Mouse (Mus musculus): Measurements from ENCODE around the gene Grin2d. TPM values are rescaled to one million over a fixed set of nuclear protein-coding genes. Genes with fewer than 3 reads are reported as not detected.
"Not testable (repeated sequence)": the region's sequence is repeated elsewhere in the genome, so short reads cannot be mapped to it uniquely, and the experiment has no call there.

The Grin2d gene
- polyA plus RNA-seq, 1 experiment from 2014 or later = 1.9 TPM

DNA sequence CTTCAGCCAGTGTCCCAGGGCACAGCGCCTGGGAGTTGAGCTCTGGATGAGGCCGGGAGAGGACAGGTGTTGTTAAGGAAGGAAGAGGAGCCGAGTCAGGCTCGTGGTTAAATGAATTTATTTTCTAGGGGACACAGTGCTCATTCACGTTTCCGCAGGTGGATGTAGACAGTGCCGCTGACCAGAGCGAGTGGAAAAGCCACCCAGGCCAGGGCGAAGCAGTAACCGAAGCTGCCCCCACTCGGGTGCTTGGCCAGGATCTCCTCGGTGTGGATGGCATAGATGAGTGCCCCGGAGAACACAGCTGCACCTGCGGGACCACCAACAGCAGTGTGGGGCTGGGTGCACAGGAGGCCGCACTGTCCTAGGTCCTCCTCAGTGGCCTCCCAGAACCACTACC, 39.7 kb upstream of the Grin2d start:
- H3K27me3 ChIP-seq = no peaks in the 10 kb centered on the region
- no peak for ATAC-seq
- CTCF ChIA-PET = no interaction called here
- TF ChIP-seq CTCF (IDR thresholded peaks at IDR 0.05) = no peak
- POLR2A ChIA-PET = no interaction called here
- in situ Hi-C loops (cut with MboI; ENCODE audit: low pct_unique_long_range_greater_than_20kb) = no loop called here
- no peak for DNase-seq (ENCODE audit: low read depth, low spot score)

DNA sequence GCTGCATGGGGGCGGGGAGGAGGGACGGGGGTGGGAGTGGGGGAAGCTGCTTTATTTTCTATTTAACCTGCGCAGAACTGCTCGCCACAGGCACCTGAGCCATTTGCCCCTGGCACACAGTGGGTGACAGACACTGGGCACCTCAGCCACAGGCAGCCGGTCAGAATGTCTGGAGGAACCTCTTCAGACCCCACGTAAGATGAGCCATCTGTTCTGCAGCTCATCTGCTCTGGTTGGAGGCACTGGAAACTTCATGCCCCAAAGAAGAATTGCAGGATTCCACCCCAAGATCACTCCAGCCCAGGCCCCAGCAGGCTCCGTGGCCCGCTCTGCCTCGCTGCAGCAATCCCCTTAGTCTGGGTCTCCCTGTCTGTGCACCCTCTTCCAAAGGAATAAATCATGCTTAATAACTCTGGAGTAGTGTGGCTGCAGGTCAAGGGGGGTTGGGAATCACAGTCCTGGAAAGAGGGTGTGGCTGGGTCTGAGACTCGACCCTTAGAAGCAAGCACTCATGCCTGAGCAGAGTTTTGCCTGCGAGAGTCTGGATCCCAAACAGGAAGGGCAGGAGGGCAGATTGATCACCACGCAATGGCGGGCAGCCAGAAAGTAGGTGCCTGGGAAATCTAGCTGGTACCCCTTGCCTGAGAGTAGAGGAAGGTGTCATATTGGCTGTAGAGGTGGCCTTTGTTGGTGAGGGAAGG, 39.0 kb upstream of the Grin2d start:
- ChIA-PET CTCF (no interaction called here), POLR2A (no interaction called here)
- in situ Hi-C loops (cut with MboI; ENCODE audit: low pct_unique_long_range_greater_than_20kb) = no loop called here
- ATAC-seq = no peak
- no peak for DNase-seq (ENCODE audit: low read depth, low spot score)
- TF ChIP-seq CTCF (IDR thresholded peaks at IDR 0.05) = no peak
- H3K27me3 ChIP-seq = no peaks in the 10 kb centered on the region

DNA sequence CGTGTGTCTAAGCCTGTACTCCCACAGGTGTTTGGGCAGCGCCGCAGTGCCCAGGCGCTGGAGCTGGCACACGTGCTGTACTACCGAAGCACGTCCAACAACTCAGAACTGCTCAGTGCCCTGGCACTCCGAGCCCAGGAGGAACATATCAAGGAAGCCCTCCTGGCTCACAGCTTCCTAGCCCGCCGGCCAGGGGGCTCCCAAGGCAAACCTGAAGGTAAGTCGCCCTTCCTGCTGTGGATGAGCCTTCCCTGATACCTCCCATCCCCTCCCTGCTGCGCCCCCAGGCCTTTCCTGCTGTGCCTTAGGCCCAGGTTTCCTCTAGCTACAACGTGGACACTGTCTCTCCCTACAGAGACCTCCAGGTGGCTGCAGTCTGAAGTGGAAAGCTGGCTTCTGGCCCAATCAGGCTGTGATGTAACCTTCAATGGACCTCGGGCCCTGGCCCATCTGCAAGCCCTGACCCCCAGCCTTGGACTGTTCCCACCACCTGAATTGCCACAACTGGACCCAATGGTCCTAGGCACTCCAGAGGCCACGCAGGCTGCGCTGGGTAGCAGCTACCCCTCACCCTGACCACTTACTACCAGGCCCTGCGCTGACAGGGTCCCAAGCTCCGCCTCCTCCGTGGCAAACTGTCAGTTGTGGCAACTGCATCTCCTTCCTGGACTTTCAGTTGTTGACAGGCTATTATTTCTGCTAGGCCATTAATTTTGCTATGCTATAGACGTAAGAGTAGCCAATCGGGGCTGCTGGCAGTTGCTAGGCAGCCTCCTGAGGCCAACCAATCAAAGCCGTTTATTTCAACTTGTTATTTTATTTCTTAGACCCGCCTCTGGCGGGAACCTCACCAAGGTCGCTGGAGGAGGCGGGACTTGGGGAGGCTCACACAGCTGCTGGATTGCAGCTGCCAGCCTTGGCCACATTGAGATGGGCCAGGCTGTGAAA, 38.2 kb upstream of the Grin2d start:
- CTCF ChIA-PET = no interaction called here
- in situ Hi-C loops (cut with MboI; ENCODE audit: low pct_unique_long_range_greater_than_20kb) = no loop called here
- DNase-seq (ENCODE audit: low read depth, low spot score) (no peak), ATAC-seq (no peak)
- no peak for TF ChIP-seq CTCF (IDR thresholded peaks at IDR 0.05)
- POLR2A ChIA-PET = interaction anchor here (0.7 kb wide), 1 partner anchor 43 kb away, joined by 3 read pairs; no protein-coding TSS in a partner anchor
- H3K27me3 ChIP-seq = no peaks in the 10 kb centered on the region

DNA sequence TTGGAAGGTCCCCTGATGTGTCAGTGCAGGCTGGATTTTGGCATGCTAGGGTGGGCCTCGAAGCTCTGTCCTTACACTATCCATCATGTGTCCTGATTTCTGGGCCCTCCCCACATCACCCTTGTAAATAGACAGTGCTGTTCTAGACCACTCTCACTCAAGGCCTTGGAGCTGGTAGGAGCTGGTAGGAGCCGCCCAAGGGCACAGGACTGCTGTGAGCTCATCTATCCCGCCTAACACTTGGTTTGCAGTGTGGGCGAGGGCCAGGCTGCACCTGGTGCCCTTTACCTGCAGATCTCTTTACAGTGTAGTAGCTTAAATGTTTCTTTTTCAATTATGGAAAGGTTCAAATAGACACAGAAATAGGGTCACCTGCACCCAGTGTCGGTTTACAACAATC, 36.8 kb upstream of the Grin2d start:
- in situ Hi-C loops (cut with MboI; ENCODE audit: low pct_unique_long_range_greater_than_20kb) = no loop called here
- no peaks in the 10 kb centered on the region for H3K27me3 ChIP-seq
- DNase-seq (ENCODE audit: low read depth, low spot score) (no peak), ATAC-seq (no peak)
- CTCF ChIA-PET = interaction anchor here (1.1 to 1.2 kb wide), 2 partner anchors 15 to 42 kb away, joined by 3 to 5 read pairs; partner anchors contain the start of gene Kdelr1
- TF ChIP-seq CTCF (IDR thresholded peaks at IDR 0.05) = no peak
- POLR2A ChIA-PET = no interaction called here

DNA sequence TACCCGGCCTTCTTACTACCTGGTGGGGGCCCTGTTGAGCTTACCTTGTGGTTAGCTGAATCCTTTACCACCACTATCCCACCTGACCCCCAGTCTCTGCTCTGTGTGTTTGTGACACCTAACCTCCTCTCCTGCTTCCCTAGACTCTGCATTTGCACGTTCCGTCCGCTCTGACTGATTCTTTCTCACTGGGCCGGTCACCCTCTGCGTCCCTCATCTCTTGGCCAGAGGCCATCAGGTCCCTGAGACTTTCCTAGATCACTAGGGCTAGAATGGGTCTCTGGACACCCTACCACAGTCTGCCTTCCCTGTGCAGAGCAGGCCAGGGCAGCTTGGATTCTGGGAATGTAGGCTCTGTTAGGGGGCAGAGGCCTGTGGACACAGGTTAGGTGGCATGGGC, 35.9 kb upstream of the Grin2d start:
- ChIA-PET CTCF (interaction anchor here (1.2 to 1.3 kb wide), 2 partner anchors 9 to 41 kb away, joined by 3 read pairs; partner anchors contain the start of gene Kdelr1), POLR2A (no interaction called here)
- TF ChIP-seq CTCF (IDR thresholded peaks at IDR 0.05) = no peak
- ATAC-seq = no peak
- in situ Hi-C loops (cut with MboI; ENCODE audit: low pct_unique_long_range_greater_than_20kb) = no loop called here
- H3K27me3 ChIP-seq = no peaks in the 10 kb centered on the region
- DNase-seq (ENCODE audit: low read depth, low spot score) = no peak

DNA sequence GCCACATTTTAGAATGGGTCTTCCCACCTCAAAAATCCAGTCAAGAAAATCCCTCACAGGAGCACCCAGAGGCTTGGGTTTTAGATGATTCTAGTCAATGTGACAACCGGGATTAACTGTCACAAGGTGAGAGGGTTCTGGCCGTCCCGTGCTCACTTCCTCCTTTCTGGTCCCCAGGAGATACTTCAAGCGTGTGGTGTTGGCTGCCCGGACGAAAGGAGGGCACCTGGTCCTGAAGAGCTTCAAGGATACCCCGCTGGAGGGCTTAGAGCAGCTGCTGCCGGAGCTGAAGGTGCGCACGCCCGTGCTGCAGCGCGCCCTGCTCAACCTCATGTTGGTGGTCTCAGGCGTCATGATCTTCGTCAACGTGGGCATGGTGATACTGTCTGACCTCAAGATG, 31.0 kb upstream of the Grin2d start:
- in situ Hi-C loops (cut with MboI; ENCODE audit: low pct_unique_long_range_greater_than_20kb) = no loop called here
- H3K27me3 ChIP-seq = no peaks in the 10 kb centered on the region
- DNase-seq (ENCODE audit: low read depth, low spot score) = no peak
- TF ChIP-seq CTCF (IDR thresholded peaks at IDR 0.05) = no peak
- ChIA-PET CTCF (no interaction called here), POLR2A (no interaction called here)
- no peak for ATAC-seq

DNA sequence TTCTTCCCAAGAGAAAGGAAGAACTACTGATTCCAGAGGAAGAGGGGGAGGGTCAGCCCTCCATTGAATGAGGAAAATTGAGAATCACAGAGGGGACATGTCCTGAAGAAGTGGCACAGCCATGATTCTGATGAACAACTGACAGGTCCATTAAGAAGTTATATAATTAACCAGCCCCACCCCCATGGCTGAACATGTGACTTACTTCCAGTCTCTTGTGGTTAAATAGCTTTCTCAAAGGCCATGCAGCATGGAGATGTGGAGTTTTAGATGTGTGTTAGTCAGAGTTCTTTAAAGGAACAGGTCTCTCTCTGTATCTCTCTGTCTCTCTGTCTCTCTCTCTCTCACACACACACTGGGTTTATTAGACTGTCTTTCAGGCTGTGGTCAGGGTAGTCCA, 30.2 kb upstream of the Grin2d start:
- POLR2A ChIA-PET = no interaction called here
- DNase-seq (ENCODE audit: low read depth, low spot score) (no peak), ATAC-seq (no peak)
- CTCF ChIA-PET = no interaction called here
- TF ChIP-seq CTCF (IDR thresholded peaks at IDR 0.05) = no peak
- no peaks in the 10 kb centered on the region for H3K27me3 ChIP-seq
- in situ Hi-C loops (cut with MboI; ENCODE audit: low pct_unique_long_range_greater_than_20kb) = no loop called here

DNA sequence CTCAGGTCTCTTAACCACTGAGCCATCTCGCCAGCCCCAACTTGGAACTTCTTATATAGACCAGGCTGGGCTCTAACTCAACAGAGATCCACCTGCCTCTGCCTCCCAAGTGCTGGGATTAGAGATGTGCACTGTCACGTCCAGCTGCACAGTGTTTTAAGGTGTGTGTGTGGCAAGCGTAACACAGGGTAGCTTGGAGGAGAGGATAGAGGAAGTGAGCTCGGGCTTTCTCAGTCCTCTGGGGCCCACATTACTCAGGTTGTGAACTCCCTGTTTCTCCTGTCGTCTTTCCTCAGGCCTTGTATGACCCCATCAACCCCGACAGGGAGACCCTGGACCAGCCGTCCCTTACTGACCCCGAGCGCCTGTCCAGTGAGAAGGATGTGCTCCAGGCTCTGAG, 28.4 kb upstream of the Grin2d start:
- ChIA-PET POLR2A (no interaction called here), CTCF (no interaction called here)
- no peaks in the 10 kb centered on the region for H3K27me3 ChIP-seq
- DNase-seq (ENCODE audit: low read depth, low spot score) (no peak), ATAC-seq (no peak)
- no peak for TF ChIP-seq CTCF (IDR thresholded peaks at IDR 0.05)
- in situ Hi-C loops (cut with MboI; ENCODE audit: low pct_unique_long_range_greater_than_20kb) = no loop called here

DNA sequence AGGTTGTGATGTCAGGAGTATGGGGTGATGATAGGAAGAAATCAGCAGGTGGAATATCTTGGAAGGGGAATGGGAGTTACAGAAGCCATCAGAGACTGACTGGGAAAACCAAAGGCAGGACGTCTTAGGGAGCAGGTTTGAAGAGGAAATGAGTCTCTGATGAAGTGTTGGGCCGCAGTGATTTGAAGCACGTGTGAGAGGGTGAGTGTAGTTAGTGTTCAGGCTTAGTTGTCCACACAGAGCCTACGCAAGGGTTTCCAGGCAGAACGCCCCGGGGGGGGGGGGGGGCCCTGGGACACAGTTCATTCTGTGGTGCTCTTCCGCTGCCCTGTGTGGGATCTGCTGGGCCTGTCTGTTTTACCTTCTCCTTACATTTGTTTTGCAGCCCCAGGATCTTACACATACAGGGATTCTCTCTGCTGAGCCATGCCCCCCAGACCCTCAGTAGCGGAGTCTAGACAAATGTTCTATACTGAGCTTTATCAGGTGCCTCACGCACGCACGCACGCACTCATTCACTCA, 24.4 kb upstream of the Grin2d start:
- no peak for DNase-seq (ENCODE audit: low read depth, low spot score)

DNA sequence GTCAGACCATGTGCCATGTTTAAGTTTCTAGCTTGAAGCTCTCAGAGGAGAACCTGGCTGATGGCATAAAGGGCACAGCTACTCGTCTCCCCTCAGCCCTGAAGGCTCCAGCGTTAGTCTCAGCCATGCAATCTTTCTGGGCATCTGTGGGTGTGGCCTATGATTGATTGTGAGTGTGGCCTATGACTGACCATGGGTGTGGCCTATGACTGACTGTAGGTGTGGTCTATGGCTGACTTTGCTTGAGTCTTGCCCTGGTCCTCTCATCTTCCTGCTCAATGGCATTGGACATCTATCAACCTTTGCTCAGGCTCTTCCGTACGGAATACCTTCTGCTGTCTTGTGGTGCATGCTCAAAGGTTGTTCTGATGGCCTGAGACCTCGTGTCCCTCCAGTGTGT, 23.4 kb upstream of the Grin2d start:
- ChIA-PET POLR2A (no interaction called here), CTCF (no interaction called here)
- ATAC-seq (no peak), DNase-seq (ENCODE audit: low read depth, low spot score) (no peak)
- TF ChIP-seq CTCF (IDR thresholded peaks at IDR 0.05) = no peak
- H3K27me3 ChIP-seq = no peaks in the 10 kb centered on the region
- in situ Hi-C loops (cut with MboI; ENCODE audit: low pct_unique_long_range_greater_than_20kb) = no loop called here

More for the DNA sequence above, 24.4 kb upstream of the Grin2d start:
- in situ Hi-C loops (cut with MboI; ENCODE audit: low pct_unique_long_range_greater_than_20kb) = no loop called here
- POLR2A ChIA-PET = no interaction called here
- TF ChIP-seq CTCF (IDR thresholded peaks at IDR 0.05) = no peak
- CTCF ChIA-PET = no interaction called here
- no peak for ATAC-seq
- no peaks in the 10 kb centered on the region for H3K27me3 ChIP-seq

DNA sequence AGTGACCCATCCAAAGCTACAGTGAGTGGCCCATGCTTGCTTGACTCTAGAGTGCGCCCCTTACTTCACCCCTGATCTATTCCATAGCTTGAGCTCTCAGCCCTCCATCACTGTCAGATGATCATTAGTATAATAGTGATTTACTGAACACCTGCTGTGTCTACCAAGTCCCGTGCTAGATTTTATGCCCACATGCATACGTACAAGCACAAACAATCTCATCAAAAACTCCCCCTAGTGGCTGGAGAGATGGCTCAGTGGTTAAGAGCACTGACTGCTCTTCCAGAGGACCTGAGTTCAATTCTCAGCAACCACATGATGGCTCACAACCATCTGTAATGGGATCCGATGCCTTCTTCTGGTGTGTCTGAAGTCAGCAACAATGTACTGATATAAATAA, 19.9 kb upstream of the Grin2d start:
- in situ Hi-C loops (cut with MboI; ENCODE audit: low pct_unique_long_range_greater_than_20kb); DNase-seq (ENCODE audit: low read depth, low spot score); H3K27me3 ChIP-seq; ATAC-seq: not testable (repeated sequence)
- POLR2A ChIA-PET = interaction anchor here (0.6 to 0.8 kb wide), 2 partner anchors 21 to 76 kb away, joined by 3 read pairs; no protein-coding TSS in a partner anchor
- CTCF ChIA-PET = interaction anchor here (0.7 to 2.2 kb wide), 4 partner anchors 23 to 49 kb away, joined by 4 to 8 read pairs (median 6); partner anchors contain the start of gene Kdelr1

All from Patski (cell line).